Mouse (Mus musculus): ENCODE measurements around the gene Zfp934.
"Not testable (repeated sequence)": the region's sequence is repeated elsewhere in the genome, so short reads cannot be mapped to it uniquely, and the experiment has no call there.

Gene Zfp934

GRCm38 (mm10) chr13:62571099-62571498 lies at the start of gene Zfp934:
Gene Zfp934 (minus strand): TSS chr13:62571199.
- not testable (repeated sequence) for DNase-seq

- not testable (repeated sequence) for DNase-seq
Observed at GRCm38 (mm10) chr13:62617449-62617848, 46.5 kb upstream of the Zfp934 start.

- DNase-seq, result peak in 1 of 2 experiments; percentile 14
Observed at GRCm38 (mm10) chr13:62561696-62562095, 9.3 kb downstream of the Zfp934 start.

- DNase-seq, result peak; percentile 64 to 84
Observed at GRCm38 (mm10) chr13:62558189-62559110, 12.5 kb downstream of the Zfp934 start, which contains the start of gene Zfp935. Gene Zfp935 (minus strand): TSS chr13:62558511.

GRCm38 (mm10) chr13:62530129-62530528 lies 40.9 kb downstream of the Zfp934 start:
- not testable (repeated sequence) for DNase-seq

- not testable (repeated sequence) for DNase-seq
Observed at GRCm38 (mm10) chr13:62510641-62511420, 60.2 kb downstream of the Zfp934 start.

- not testable (repeated sequence) for DNase-seq
Observed at GRCm38 (mm10) chr13:62472661-62473060, 98.3 kb downstream of the Zfp934 start.

GRCm38 (mm10) chr13:62469947-62470346 lies 101.1 kb downstream of the Zfp934 start:
- DNase-seq, result peak in 1 of 2 experiments; percentile 11

GRCm38 (mm10) chr13:62466424-62467334 lies 104.3 kb downstream of the Zfp934 start, which contains the start of gene Gm49359:
Gene Gm49359 (minus strand): TSS chr13:62466832.
- DNase-seq, result peak; percentile 95 to 96

Data from kidney, postnatal 25 days (tissue).